Mouse (Mus musculus) liver, embryonic 14.5 days (tissue): ENCODE measurements around the gene Socs3.

Experiments
- CTCF ChIP-seq: IDR thresholded peaks from 2 replicates; pipeline ENCODE4 v1.5.1; 2016; ENCODE audit warnings: antibody characterized with exemption, low read depth, control low read depth
- EP300 ChIP-seq: IDR thresholded peaks from 2 replicates; pipeline ENCODE4 v1.6.1; 2016; ENCODE audit warnings: antibody characterized with exemption, low read depth

GRCm38 (mm10) chr11:117999260-117999934 is 29.6 kb upstream of the Socs3 start:
- no peak for TF ChIP-seq EP300
- TF ChIP-seq CTCF, result no peak
